Mouse (Mus musculus): Measurements from ENCODE around the gene Phf21b. TPM values are rescaled to one million over a fixed set of nuclear protein-coding genes. Genes with fewer than 3 reads are reported as not detected.
A peak's percentile ranks its signal among the peaks of the same experiment; 100 is the strongest.

Gene Phf21b
- polyA plus RNA-seq, 1 experiment from 2014 or later: 0.65 TPM

GRCm38 (mm10) chr15:84841925-84842821, 13.7 kb downstream of the Phf21b start:
- H3K27ac ChIP-seq: no peak overlapping the region; the same call in 1 of the 2 replicates
- H3K36me3 ChIP-seq: no peaks in the 10 kb centered on the region
- peaks cover 19% of the 10 kb centered on the region for H3K4me1 ChIP-seq
- ATAC-seq (ENCODE audit: insufficient read depth, low FRiP score, low read depth): no peak
- 19% methylated on average over 19 of the region's 19 CpGs for WGBS
- peak overlapping the region; percentile 23 for H3K4me2 ChIP-seq
- no peak overlapping the region for H3K4me3 ChIP-seq (replicated peaks)
- no peak overlapping the region for H3K9ac ChIP-seq
- H3K9me3 ChIP-seq: no peaks in the 10 kb centered on the region
- no peaks in the 10 kb centered on the region for H3K27me3 ChIP-seq (replicated peaks)

DNA sequence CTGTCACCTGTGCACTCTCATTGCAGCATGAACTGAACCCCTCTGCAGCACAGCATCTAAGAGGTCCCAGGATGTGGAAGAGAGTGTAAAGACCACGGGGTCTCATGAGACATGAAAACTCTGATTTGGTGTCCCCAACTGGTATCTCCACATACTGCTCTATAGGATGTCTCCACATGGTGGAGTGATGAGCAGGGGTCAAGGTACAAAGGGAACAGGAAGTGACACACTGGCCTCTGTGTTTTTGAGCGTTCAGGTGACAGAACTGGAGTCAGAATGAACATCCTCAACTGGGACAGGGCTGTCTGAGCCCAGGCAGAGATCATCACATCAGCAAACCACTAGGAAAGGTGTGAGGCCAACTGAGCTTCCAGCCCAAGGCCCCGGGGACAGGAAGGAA, 15.3 kb downstream of the Phf21b start:
- Histone ChIP-seq H3K4me3 (replicated peaks) (no peak overlapping the region), H3K9ac (no peak overlapping the region), H3K27ac (no peak overlapping the region), H3K9me3 (no peaks in the 10 kb centered on the region), H3K4me2 (no peak overlapping the region), H3K27me3 (replicated peaks) (no peaks in the 10 kb centered on the region), H3K4me1 (peaks cover 19% of the 10 kb centered on the region), H3K36me3 (no peaks in the 10 kb centered on the region)
- WGBS: 66% methylated on average over 3 of the region's 3 CpGs
- no peak for ATAC-seq (ENCODE audit: insufficient read depth, low FRiP score, low read depth)

- H3K27ac ChIP-seq: no peak overlapping the region
- peaks cover 19% of the 10 kb centered on the region for H3K4me1 ChIP-seq
- no peaks in the 10 kb centered on the region for H3K36me3 ChIP-seq
- no peak for ATAC-seq (ENCODE audit: insufficient read depth, low FRiP score, low read depth)
- no peak overlapping the region for H3K4me3 ChIP-seq (replicated peaks)
- H3K27me3 ChIP-seq (replicated peaks): no peaks in the 10 kb centered on the region
- no peak overlapping the region for H3K4me2 ChIP-seq
- WGBS: 77% methylated on average over 3 of the region's 3 CpGs
- no peaks in the 10 kb centered on the region for H3K9me3 ChIP-seq
- no peak overlapping the region for H3K9ac ChIP-seq
Measured at GRCm38 (mm10) chr15:84839521-84839920, 16.3 kb downstream of the Phf21b start.

DNA sequence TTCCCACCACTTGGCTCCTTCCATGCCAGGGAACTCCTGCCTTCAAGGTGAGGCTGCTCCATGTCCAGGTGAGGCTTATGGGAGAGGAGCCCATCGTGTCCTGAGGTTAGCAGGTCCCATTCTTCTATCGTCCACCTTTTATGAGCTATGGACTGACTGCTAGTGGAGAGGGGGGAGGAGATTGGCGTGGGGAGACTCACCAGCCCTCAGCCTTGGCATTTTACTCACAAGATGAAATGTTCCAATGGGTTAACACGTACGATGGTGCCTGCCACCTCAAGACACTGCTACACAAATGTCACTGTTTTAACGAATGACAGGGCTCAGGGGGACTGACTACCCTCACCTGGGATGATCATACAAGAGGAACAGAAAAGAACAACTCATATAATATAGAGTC, 18.0 kb downstream of the Phf21b start:
- WGBS: 79% methylated on average over 6 of the region's 6 CpGs
- no peak for ATAC-seq (ENCODE audit: insufficient read depth, low FRiP score, low read depth)
- no peaks in the 10 kb centered on the region for H3K27me3 ChIP-seq (replicated peaks)

GRCm38 (mm10) chr15:84829416-84829815, 26.4 kb downstream of the Phf21b start:
- Histone ChIP-seq H3K4me2 (no peak overlapping the region), H3K4me1 (no peaks in the 10 kb centered on the region), H3K36me3 (no peaks in the 10 kb centered on the region), H3K27me3 (replicated peaks) (no peaks in the 10 kb centered on the region), H3K9ac (no peak overlapping the region), H3K4me3 (replicated peaks) (no peak overlapping the region), H3K27ac (no peak overlapping the region), H3K9me3 (no peaks in the 10 kb centered on the region)
- ATAC-seq (ENCODE audit: insufficient read depth, low FRiP score, low read depth): peak; percentile 70
- 4% methylated on average over 15 of the region's 15 CpGs for WGBS

More for the DNA sequence above, 18.0 kb downstream of the Phf21b start:
- H3K9me3 ChIP-seq: no peaks in the 10 kb centered on the region
- H3K4me2 ChIP-seq: no peak overlapping the region
- no peak overlapping the region for H3K27ac ChIP-seq
- H3K4me1 ChIP-seq: peaks cover 12% of the 10 kb centered on the region
- H3K36me3 ChIP-seq: no peaks in the 10 kb centered on the region
- no peak overlapping the region for H3K9ac ChIP-seq
- H3K4me3 ChIP-seq (replicated peaks): no peak overlapping the region

- Histone ChIP-seq H3K9ac (no peak overlapping the region), H3K27me3 (replicated peaks) (no peaks in the 10 kb centered on the region), H3K27ac (no peak overlapping the region), H3K9me3 (no peaks in the 10 kb centered on the region), H3K4me2 (no peak overlapping the region), H3K4me1 (no peaks in the 10 kb centered on the region), H3K4me3 (replicated peaks) (no peak overlapping the region), H3K36me3 (no peaks in the 10 kb centered on the region)
- ATAC-seq (ENCODE audit: insufficient read depth, low FRiP score, low read depth): no peak
- WGBS: 88% methylated on average over 12 of the region's 12 CpGs
Measured at GRCm38 (mm10) chr15:84828603-84829002, 27.2 kb downstream of the Phf21b start.

DNA sequence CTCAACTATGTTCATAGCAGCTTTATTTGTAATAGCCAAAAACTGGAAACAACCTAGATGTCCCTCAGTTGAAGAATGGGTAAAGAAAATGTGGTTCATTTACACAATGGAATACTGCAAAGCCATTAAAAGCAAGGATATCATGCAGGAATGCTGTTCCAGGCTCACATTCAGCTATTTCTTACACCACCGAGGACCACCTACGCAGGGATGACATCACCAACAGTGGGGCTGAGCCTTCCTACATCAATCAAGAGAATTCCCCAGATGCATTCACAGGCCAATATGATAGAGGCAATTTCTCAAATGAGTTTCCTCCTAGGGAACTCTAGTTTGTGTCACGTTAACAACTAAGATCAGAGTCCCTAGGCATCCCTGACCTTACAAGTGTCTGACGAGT, 32.8 kb downstream of the Phf21b start:
- Histone ChIP-seq H3K36me3 (no peaks in the 10 kb centered on the region), H3K27ac (no peak overlapping the region), H3K4me3 (replicated peaks) (no peak overlapping the region), H3K9ac (no peak overlapping the region), H3K4me1 (no peaks in the 10 kb centered on the region), H3K27me3 (replicated peaks) (no peaks in the 10 kb centered on the region), H3K9me3 (no peaks in the 10 kb centered on the region), H3K4me2 (no peak overlapping the region)
- ATAC-seq (ENCODE audit: insufficient read depth, low FRiP score, low read depth): no peak
- 87% methylated on average over 4 of the region's 4 CpGs for WGBS

- no peak overlapping the region for H3K4me3 ChIP-seq (replicated peaks)
- no peaks in the 10 kb centered on the region for H3K4me1 ChIP-seq
- no peak for ATAC-seq (ENCODE audit: insufficient read depth, low FRiP score, low read depth)
- no peaks in the 10 kb centered on the region for H3K27me3 ChIP-seq (replicated peaks)
- no peaks in the 10 kb centered on the region for H3K9me3 ChIP-seq
- H3K4me2 ChIP-seq: no peak overlapping the region
- H3K27ac ChIP-seq: no peak overlapping the region
- H3K36me3 ChIP-seq: no peaks in the 10 kb centered on the region
- 93% methylated on average over 4 of the region's 4 CpGs for WGBS
- H3K9ac ChIP-seq: no peak overlapping the region
Measured at GRCm38 (mm10) chr15:84820811-84821210, 35.0 kb downstream of the Phf21b start.

DNA sequence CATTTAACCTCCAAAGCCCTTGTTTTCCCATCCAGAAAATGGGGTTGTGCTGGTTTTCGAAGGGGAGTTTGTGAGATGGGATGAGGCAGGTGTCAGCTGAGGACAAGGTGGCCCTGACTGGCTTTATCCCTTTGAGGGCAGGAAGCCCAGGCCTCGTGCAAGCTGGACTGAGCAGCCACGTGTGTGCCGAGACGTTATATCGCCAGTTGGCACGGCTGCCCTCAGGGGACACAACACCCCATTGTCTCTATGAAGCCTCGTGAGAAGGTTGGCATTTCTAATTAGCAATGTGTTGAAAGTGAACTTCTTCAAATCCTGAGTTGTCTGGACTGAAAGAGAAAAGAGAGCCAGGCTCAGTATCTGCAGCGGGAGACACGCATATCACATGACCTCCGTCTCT, 37.6 kb downstream of the Phf21b start:
- H3K4me3 ChIP-seq (replicated peaks): no peak overlapping the region
- no peaks in the 10 kb centered on the region for H3K4me1 ChIP-seq
- H3K4me2 ChIP-seq: no peak overlapping the region
- WGBS: 87% methylated on average over 11 of the region's 11 CpGs
- H3K9me3 ChIP-seq: no peaks in the 10 kb centered on the region
- H3K27me3 ChIP-seq (replicated peaks): no peaks in the 10 kb centered on the region
- no peak for ATAC-seq (ENCODE audit: insufficient read depth, low FRiP score, low read depth)
- H3K27ac ChIP-seq: no peak overlapping the region
- H3K9ac ChIP-seq: no peak overlapping the region
- H3K36me3 ChIP-seq: no peaks in the 10 kb centered on the region

DNA sequence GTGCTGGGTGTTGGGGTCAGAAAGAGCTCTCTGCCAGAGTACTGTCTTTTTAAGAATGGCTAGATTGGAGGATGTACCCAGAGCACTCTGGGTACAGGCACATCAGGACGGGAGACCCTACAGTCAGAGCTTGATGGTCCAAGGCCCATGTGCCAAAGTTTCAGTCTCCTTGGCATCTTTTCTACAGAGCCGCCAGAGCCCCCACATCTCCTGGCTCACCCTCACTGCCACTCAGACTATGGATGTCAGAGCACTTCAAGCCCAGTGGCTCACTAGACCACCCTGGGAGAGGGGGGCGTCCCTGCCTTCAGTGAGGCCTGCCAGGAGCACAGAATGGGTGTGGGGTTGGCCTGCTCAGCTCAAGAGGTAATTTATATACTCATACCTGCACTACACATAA, 38.3 kb downstream of the Phf21b start:
- H3K4me3 ChIP-seq (replicated peaks): no peak overlapping the region
- no peak overlapping the region for H3K4me2 ChIP-seq
- WGBS: 79% methylated on average over 3 of the region's 3 CpGs
- no peak for ATAC-seq (ENCODE audit: insufficient read depth, low FRiP score, low read depth)
- H3K27ac ChIP-seq: no peak overlapping the region
- no peaks in the 10 kb centered on the region for H3K4me1 ChIP-seq
- no peaks in the 10 kb centered on the region for H3K27me3 ChIP-seq (replicated peaks)
- H3K36me3 ChIP-seq: no peaks in the 10 kb centered on the region
- H3K9me3 ChIP-seq: no peaks in the 10 kb centered on the region
- no peak overlapping the region for H3K9ac ChIP-seq

DNA sequence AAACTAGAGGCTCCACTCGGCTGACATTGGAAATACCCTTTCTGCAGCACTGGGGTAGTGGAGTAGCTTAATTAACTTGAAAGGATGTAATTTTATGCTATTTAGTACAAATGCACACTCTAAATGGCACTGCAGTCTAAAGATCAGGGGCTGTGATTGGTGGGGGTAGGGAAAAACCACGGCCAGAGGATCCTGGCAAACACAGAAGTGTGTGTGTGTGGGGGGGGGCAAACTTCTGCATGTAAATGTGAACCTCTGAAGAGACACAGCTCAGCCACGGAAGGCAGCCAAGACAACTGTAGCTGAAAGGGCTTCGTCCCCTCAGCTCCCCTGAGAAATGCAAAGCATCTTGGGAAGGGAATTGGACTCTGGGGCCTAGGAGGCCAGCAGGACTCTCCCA, 40.7 kb downstream of the Phf21b start:
- no peaks in the 10 kb centered on the region for H3K9me3 ChIP-seq
- no peaks in the 10 kb centered on the region for H3K36me3 ChIP-seq
- H3K4me3 ChIP-seq (replicated peaks): no peak overlapping the region
- H3K27ac ChIP-seq: no peak overlapping the region
- no peak overlapping the region for H3K9ac ChIP-seq
- no peak for ATAC-seq (ENCODE audit: insufficient read depth, low FRiP score, low read depth)
- WGBS: 62% methylated on average over 4 of the region's 4 CpGs
- H3K4me2 ChIP-seq: no peak overlapping the region
- H3K4me1 ChIP-seq: no peaks in the 10 kb centered on the region
- H3K27me3 ChIP-seq (replicated peaks): no peaks in the 10 kb centered on the region

DNA sequence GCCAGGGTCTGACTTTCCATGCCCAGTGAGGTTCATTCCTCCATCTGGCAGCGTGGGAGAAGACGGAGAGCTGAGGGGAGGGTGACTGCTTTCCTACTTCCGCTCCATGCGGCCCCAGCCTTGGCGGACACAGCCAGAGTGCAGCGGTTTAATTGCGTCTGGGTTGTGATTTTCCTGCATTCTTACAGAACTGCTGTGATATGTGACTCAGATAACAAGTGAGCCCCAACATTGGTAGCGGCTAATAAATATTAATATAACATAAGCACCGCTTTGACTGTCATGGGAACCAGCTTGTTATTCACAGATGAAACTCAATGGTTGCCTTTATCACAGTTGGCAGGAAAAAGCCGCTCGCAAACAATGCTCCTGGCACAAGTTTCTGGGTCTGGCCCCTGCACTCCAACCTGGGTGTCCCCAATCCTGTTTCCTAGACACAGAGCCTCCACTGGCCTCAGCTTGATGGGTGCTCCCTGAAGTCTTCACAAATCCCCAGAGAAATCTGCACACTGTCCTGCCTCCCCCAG, 43.0 kb downstream of the Phf21b start:
- 83% methylated on average over 11 of the region's 11 CpGs for WGBS

More for the DNA sequence above, 43.0 kb downstream of the Phf21b start:
- Histone ChIP-seq H3K4me2 (no peak overlapping the region), H3K27ac (no peak overlapping the region), H3K9ac (no peak overlapping the region), H3K4me1 (no peaks in the 10 kb centered on the region), H3K4me3 (replicated peaks) (no peak overlapping the region), H3K27me3 (replicated peaks) (no peaks in the 10 kb centered on the region), H3K9me3 (no peaks in the 10 kb centered on the region), H3K36me3 (no peaks in the 10 kb centered on the region)
- no peak for ATAC-seq (ENCODE audit: insufficient read depth, low FRiP score, low read depth)

Measured in stomach, embryonic 15.5 days (tissue).